Mouse (Mus musculus): ENCODE measurements around the gene Foxi1. TPM values are rescaled to one million over a fixed set of nuclear protein-coding genes. Genes with fewer than 3 reads are reported as not detected.

Foxi1 gene
- total and polyA plus RNA-seq, 3 experiments: not detected

- Histone ChIP-seq H3K4me1 (ENCODE audit: control insufficient read depth in 1 of 2, insufficient read depth in 2 of 2, low read length in 2 of 2) (no peaks in the 10 kb centered on the region), H3K4me3 (ENCODE audit: control insufficient read depth in 1 of 2, insufficient read depth in 1 of 2, low read depth in 2 of 2, low read length in 2 of 2) (no peak overlapping the region), H3K9ac (ENCODE audit: control insufficient read depth, low read depth, low read length, poor library complexity, severe bottlenecking) (no peak overlapping the region), H3K36me3 (ENCODE audit: control insufficient read depth in 1 of 2, insufficient read depth in 2 of 2, low read length in 2 of 2) (no peaks in the 10 kb centered on the region), H3K79me2 (ENCODE audit: control insufficient read depth, insufficient read depth, low read length, poor library complexity) (no peaks in the 10 kb centered on the region), H3K27ac (ENCODE audit: control insufficient read depth, low read depth, low read length) (no peak overlapping the region), H3K9me3 (replicated peaks; ENCODE audit: insufficient read depth, low read length) (no peaks in the 10 kb centered on the region), H3K27me3 (ENCODE audit: control insufficient read depth in 1 of 2, insufficient read depth in 2 of 2, low read length in 2 of 2) (peaks cover 26 to 29% of the 10 kb centered on the region in 2 experiments)
- DNase-seq (ENCODE audit: low read depth, low spot score): no peak
- TF ChIP-seq ZC3H11A (IDR thresholded peaks at IDR 0.05; ENCODE audit: low read depth, low read length): no peak
- TF ChIP-seq SMC3 (IDR thresholded peaks at IDR 0.05; ENCODE audit: low read depth, low read length): no peak
- no peak for TF ChIP-seq CTCF (IDR thresholded peaks at IDR 0.05 in 2 of 3, conservative IDR thresholded peaks at IDR 0.05 in 1 of 3; ENCODE audit: control insufficient read depth in 1 of 3, insufficient read depth in 1 of 3, low read depth in 2 of 3, low read length in 3 of 3, poor library complexity in 1 of 3, severe bottlenecking in 1 of 3)
- TF ChIP-seq HCFC1 (IDR thresholded peaks at IDR 0.05; ENCODE audit: low read depth, low read length): no peak
- no peak for TF ChIP-seq MEF2A (IDR thresholded peaks at IDR 0.05; ENCODE audit: extremely low read depth, insufficient replicate concordance, low read depth, low read length, poor library complexity, severe bottlenecking)
- TF ChIP-seq ETS1 (IDR thresholded peaks at IDR 0.05; ENCODE audit: low read depth, low read length): no peak
- no peak for TF ChIP-seq MAFK (IDR thresholded peaks at IDR 0.05; ENCODE audit: borderline replicate concordance, low read depth, low read length)
- TF ChIP-seq RAD21 (IDR thresholded peaks at IDR 0.05; ENCODE audit: low read depth, low read length): no peak
- no peak for TF ChIP-seq ZMIZ1 (IDR thresholded peaks at IDR 0.05; ENCODE audit: low read depth, low read length)
- no peak for TF ChIP-seq USF1 (IDR thresholded peaks at IDR 0.05; ENCODE audit: low read depth, low read length)
- no peak for TF ChIP-seq POLR2A (IDR thresholded peaks at IDR 0.05; ENCODE audit: control insufficient read depth in 1 of 2, insufficient read depth in 1 of 2, low read depth in 1 of 2, low read length in 2 of 2, poor library complexity in 1 of 2)
- no peak for TF ChIP-seq E2F4 (IDR thresholded peaks at IDR 0.05; ENCODE audit: borderline replicate concordance, low read depth, low read length)
- TF ChIP-seq CHD2 (IDR thresholded peaks at IDR 0.05; ENCODE audit: low read length): no peak
- no peak for TF ChIP-seq TBP (IDR thresholded peaks at IDR 0.05; ENCODE audit: low read depth, low read length)
- TF ChIP-seq ELF1 (IDR thresholded peaks at IDR 0.05; ENCODE audit: low read depth, low read length): no peak
These were observed 41.5 kb downstream of the Foxi1 start for GRCm38 (mm10) chr11:34166392-34166791.

- TF ChIP-seq ETS1 (IDR thresholded peaks at IDR 0.05; ENCODE audit: low read depth, low read length) (no peak), POLR2AphosphoS2 (IDR thresholded peaks at IDR 0.05; ENCODE audit: low read length) (no peak), ZNF384 (IDR thresholded peaks at IDR 0.05; ENCODE audit: low read depth, low read length) (no peak), MXI1 (IDR thresholded peaks at IDR 0.05; ENCODE audit: low read depth, low read length) (no peak), RAD21 (IDR thresholded peaks at IDR 0.05; ENCODE audit: low read depth, low read length) (no peak), POLR2AphosphoS5 (IDR thresholded peaks at IDR 0.05; ENCODE audit: borderline replicate concordance, low read depth, low read length) (no peak), RCOR1 (IDR thresholded peaks at IDR 0.05; ENCODE audit: low read depth, low read length) (no peak)
- Histone ChIP-seq H3K4me1 (ENCODE audit: control insufficient read depth in 1 of 2, insufficient read depth in 2 of 2, low read length in 2 of 2) (no peaks in the 10 kb centered on the region), H3K27ac (ENCODE audit: control insufficient read depth, low read depth, low read length) (no peak overlapping the region), H3K4me3 (ENCODE audit: control insufficient read depth in 1 of 2, insufficient read depth in 1 of 2, low read depth in 2 of 2, low read length in 2 of 2) (no peak overlapping the region), H3K36me3 (ENCODE audit: control insufficient read depth in 1 of 2, insufficient read depth in 2 of 2, low read length in 2 of 2) (no peaks in the 10 kb centered on the region), H3K27me3 (ENCODE audit: control insufficient read depth in 1 of 2, insufficient read depth in 2 of 2, low read length in 2 of 2) (peaks cover 26% of the 10 kb centered on the region in 2 experiments), H3K9me3 (replicated peaks; ENCODE audit: insufficient read depth, low read length) (no peaks in the 10 kb centered on the region), H3K9ac (ENCODE audit: control insufficient read depth, low read depth, low read length, poor library complexity, severe bottlenecking) (no peak overlapping the region), H3K79me2 (ENCODE audit: control insufficient read depth, insufficient read depth, low read length, poor library complexity) (no peaks in the 10 kb centered on the region)
- no peak for DNase-seq (ENCODE audit: low read depth, low spot score)
These were observed 42.6 kb downstream of the Foxi1 start for GRCm38 (mm10) chr11:34165278-34165677.
